8 mouse cellular contexts compared by ENCODE assay signal in genomic region chr13:119755141-119755547, GRCm38 (mm10). TPM values are rescaled to one million over a fixed set of nuclear protein-coding genes. Genes with fewer than 3 reads are reported as not detected.
DNase-seq lines count a peak whose midpoint lies in the region; ATAC-seq lines count a peak whose summit lies in the region.

No protein-coding gene starts in this region.

- H3K4me2 ChIP-seq in liver, embryonic 13.5 days, result peak overlapping the region; percentile 68
- peak overlapping the region; percentile 94 for H3K4me2 ChIP-seq in neural tube, embryonic 15.5 days

- H3K27me3 ChIP-seq in liver, embryonic 13.5 days, result peaks cover 16% of the 10 kb centered on the region
- no peaks in the 10 kb centered on the region for H3K27me3 ChIP-seq in neural tube, embryonic 15.5 days (replicated peaks)

- peak overlapping the region; percentile 70 for H3K4me3 ChIP-seq in brown adipose tissue, adult 24 weeks (ENCODE audit: insufficient read depth, low read depth, low read length)
- H3K4me3 ChIP-seq in liver, embryonic 13.5 days (replicated peaks), result peak overlapping the region; percentile 46
- H3K4me3 ChIP-seq in neural tube, embryonic 15.5 days (replicated peaks), result peak overlapping the region; percentile 71

- H3K9ac ChIP-seq in liver, embryonic 13.5 days, result peak overlapping the region; percentile 33; the same call in 1 of the 2 replicates
- peak overlapping the region; percentile 78 for H3K9ac ChIP-seq in neural tube, embryonic 15.5 days (replicated peaks)

- ATAC-seq in granulocyte monocyte progenitor cell, adult 5-6 weeks (replicated peaks; ENCODE audit: poor library complexity, severe bottlenecking), result peak; percentile 42
- ATAC-seq in liver, embryonic 13.5 days (ENCODE audit: low read depth), result peak; percentile 35; the same call in 1 of the 2 replicates
- ATAC-seq in neural tube, embryonic 15.5 days (ENCODE audit: low FRiP score), result peak; percentile 69

- peak; percentile 40 for DNase-seq in gastrocnemius, postnatal 25 days
- DNase-seq in gastrocnemius, adult 18-20 months (ENCODE audit: low spot score), result no peak
- DNase-seq in kidney, adult 9 months, result peak; percentile 63
- no peak for DNase-seq in liver, embryonic 13.5 days
- DNase-seq in c-Kit-positive CD71-positive TER-119-positive erythroid progenitor cells, embryonic 14.5 days (ENCODE audit: low spot score), result no peak

- no peaks in the 10 kb centered on the region for H3K9me3 ChIP-seq in liver, embryonic 13.5 days (replicated peaks)
- no peaks in the 10 kb centered on the region for H3K9me3 ChIP-seq in neural tube, embryonic 15.5 days (replicated peaks)

- peak overlapping the region; percentile 67 for H3K27ac ChIP-seq in brown adipose tissue, adult 24 weeks (replicated peaks; ENCODE audit: low read depth, low read length)
- H3K27ac ChIP-seq in liver, embryonic 13.5 days, result no peak overlapping the region
- peak overlapping the region; percentile 88 for H3K27ac ChIP-seq in neural tube, embryonic 15.5 days (replicated peaks)

- peaks cover 11% of the 10 kb centered on the region; the same call in 1 of the 2 replicates for H3K4me1 ChIP-seq in brown adipose tissue, adult 24 weeks (ENCODE audit: control insufficient read depth, insufficient read depth, insufficient read length, low read length)
- H3K4me1 ChIP-seq in liver, embryonic 13.5 days (replicated peaks), result peaks cover 14% of the 10 kb centered on the region
- peaks cover 24% of the 10 kb centered on the region for H3K4me1 ChIP-seq in neural tube, embryonic 15.5 days

- WGBS in liver, embryonic 13.5 days (ENCODE audit: insufficient replicate concordance), result 2% methylated on average over 16 of the region's 16 CpGs
- WGBS in neural tube, embryonic 15.5 days, result 2% methylated on average over 16 of the region's 16 CpGs

- H3K36me3 ChIP-seq in liver, embryonic 13.5 days, result no peaks in the 10 kb centered on the region
- no peaks in the 10 kb centered on the region for H3K36me3 ChIP-seq in neural tube, embryonic 15.5 days

RNA-seq across cellular contexts. Expression of gene Nim1k, which starts 0.5 kb away (rescaled TPM):
- total RNA-seq in gastrocnemius, postnatal 25 days (2021), result 1 to 10 TPM; 1.1 to 1.3 TPM
- 1 to 10 TPM; 1.3 to 1.6 TPM for total RNA-seq in gastrocnemius, adult 18-20 months (2021)
- 1.7 and 3.0 TPM in 2 replicates for polyA plus RNA-seq in brown adipose tissue, adult 24 weeks (2012; ENCODE audit: insufficient read depth, insufficient read length, missing spikeins)
- total RNA-seq in granulocyte monocyte progenitor cell, adult 5-6 weeks (2014; fragmentation: Nextera tagmentation), result 0.30 and 0.83 TPM in 2 replicates
- 0.26 and 0.88 TPM in 2 replicates for total RNA-seq in granulocyte monocyte progenitor cell, adult 5-6 weeks (2017)
- 0.06 and 0.08 TPM in 2 replicates for polyA plus RNA-seq in liver, embryonic 13.5 days (2015; fragmentation: Nextera tagmentation; extraction: Ambion mirVana)
- polyA plus RNA-seq in neural tube, embryonic 15.5 days (2015; fragmentation: Nextera tagmentation; extraction: Ambion mirVana), result 5.1 and 6.1 TPM in 2 replicates

RNA-seq across cellular contexts. Expression of gene Zfp131, which starts 35.5 kb away (rescaled TPM):
- total RNA-seq in gastrocnemius, postnatal 25 days (2021), result 10 to 100 TPM; 17.4 to 18.4 TPM
- 10 to 100 TPM; 19.4 to 20.5 TPM for total RNA-seq in gastrocnemius, adult 18-20 months (2021)
- polyA plus RNA-seq in brown adipose tissue, adult 24 weeks (2012; ENCODE audit: insufficient read depth, insufficient read length, missing spikeins), result 22.8 and 24.3 TPM in 2 replicates
- total RNA-seq in granulocyte monocyte progenitor cell, adult 5-6 weeks (2014; fragmentation: Nextera tagmentation), result 49.3 and 60.3 TPM in 2 replicates
- total RNA-seq in granulocyte monocyte progenitor cell, adult 5-6 weeks (2017), result 64.4 and 64.8 TPM in 2 replicates
- polyA plus RNA-seq in liver, embryonic 13.5 days (2015; fragmentation: Nextera tagmentation; extraction: Ambion mirVana), result 17.3 and 19.8 TPM in 2 replicates
- polyA plus RNA-seq in neural tube, embryonic 15.5 days (2015; fragmentation: Nextera tagmentation; extraction: Ambion mirVana), result 30.0 and 33.4 TPM in 2 replicates

Comparison
In these comparisons a context has a peak if more than half of its experiments do, and no peak if none do; other contexts are left out.
1. DNase-seq: peak in gastrocnemius, postnatal 25 days (single experiment) and kidney, adult 9 months (single experiment); none in gastrocnemius, adult 18-20 months (single experiment), liver, embryonic 13.5 days (single experiment) and c-Kit-positive CD71-positive TER-119-positive erythroid progenitor cells, embryonic 14.5 days (single experiment).
2. Peak in every context shown above with its lines, with median percentiles within 50 percentile points of each other: H3K4me3 ChIP-seq and ATAC-seq.